8 mouse cellular contexts compared by ENCODE assay signal in the genomic region with DNA sequence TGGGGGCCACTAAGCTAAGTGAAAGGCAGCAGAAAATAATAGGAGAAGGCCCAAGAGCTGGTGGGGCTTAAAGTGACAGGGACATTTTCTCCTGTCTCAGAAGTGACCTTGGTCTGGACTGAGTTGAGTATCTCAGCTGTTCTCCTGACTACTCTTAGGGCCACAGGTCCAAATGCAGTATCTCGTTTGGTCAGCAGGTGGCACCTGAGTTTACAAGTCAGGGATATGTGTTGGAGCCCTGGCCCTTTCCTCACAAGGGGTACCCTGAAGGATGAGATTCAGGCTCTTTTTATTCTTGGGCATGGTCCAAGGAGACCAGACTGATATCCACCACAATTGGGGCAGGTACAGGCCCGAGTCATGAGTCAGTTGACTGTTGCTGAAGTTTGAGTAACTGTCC. TPM values are rescaled to one million over a fixed set of nuclear protein-coding genes. Genes with fewer than 3 reads are reported as not detected.
A peak's percentile ranks its signal among the peaks of the same experiment; 100 is the strongest.
DNase-seq lines count a peak whose midpoint lies in the region; ATAC-seq and TF ChIP-seq lines count a peak whose summit lies in the region.

No protein-coding gene starts in this region.

- no peak overlapping the region for H3K27ac ChIP-seq in kidney, embryonic 15.5 days
- no peak overlapping the region for H3K27ac ChIP-seq in limb, embryonic 14.5 days (replicated peaks; ENCODE audit: low read depth, low read length)
- H3K27ac ChIP-seq in neural tube, embryonic 11.5 days (ENCODE audit: low read depth, low read length) = no peak overlapping the region

- 39% methylated on average over 2 of the region's 2 CpGs for WGBS in kidney, embryonic 15.5 days
- 27% methylated on average over 2 of the region's 2 CpGs for WGBS in limb, embryonic 14.5 days
- WGBS in neural tube, embryonic 11.5 days = 23% methylated on average over 2 of the region's 2 CpGs

- peak; percentile 57 for ATAC-seq in kidney, embryonic 15.5 days (replicated peaks; ENCODE audit: low FRiP score)
- no peak for ATAC-seq in limb, embryonic 14.5 days (ENCODE audit: low FRiP score, low read depth)
- ATAC-seq in neural tube, embryonic 11.5 days (ENCODE audit: insufficient read depth, low FRiP score, low TSS enrichment) = peak; percentile 56; the same call in 1 of the 2 replicates

- no peak overlapping the region for H3K4me2 ChIP-seq in kidney, embryonic 15.5 days
- no peak overlapping the region for H3K4me2 ChIP-seq in limb, embryonic 14.5 days (replicated peaks; ENCODE audit: low read depth, low read length, severe bottlenecking)
- H3K4me2 ChIP-seq in neural tube, embryonic 11.5 days (ENCODE audit: low read depth) = no peak overlapping the region

- H3K36me3 ChIP-seq in kidney, embryonic 15.5 days = peaks cover 16% of the 10 kb centered on the region
- H3K36me3 ChIP-seq in limb, embryonic 14.5 days (ENCODE audit: control insufficient read depth, insufficient read depth, low read length) = peaks cover 7% of the 10 kb centered on the region; the same call in 1 of the 2 replicates
- H3K36me3 ChIP-seq in neural tube, embryonic 11.5 days (ENCODE audit: control insufficient read depth, insufficient read depth, low read length) = no peaks in the 10 kb centered on the region

- TF ChIP-seq POLR2A in limb, embryonic 14.5 days (IDR thresholded peaks at IDR 0.05; ENCODE audit: borderline replicate concordance, extremely low read depth, insufficient read depth, insufficient read length) = no peak

- DNase-seq in CD4-positive helper T cell, adult 2 months (ENCODE audit: low read depth, low spot score) = peak; percentile 55
- peak; percentile 43 to 53 for DNase-seq in adrenal gland, adult 18-20 months (ENCODE audit: low spot score in 2 of 2)
- peak; percentile 81 for DNase-seq in embryo, embryonic 10.5 days (ENCODE audit: low spot score)
- peak; percentile 48 for DNase-seq in heart, adult 8-10 months (ENCODE audit: low spot score)
- peak; percentile 35 for DNase-seq in limb, embryonic 14.5 days (ENCODE audit: low spot score)
- DNase-seq in neural tube, embryonic 11.5 days (ENCODE audit: low spot score) = peak; percentile 73
- DNase-seq in thymus, postnatal 36 days = peak; percentile 52 to 61

- H3K9me3 ChIP-seq in kidney, embryonic 15.5 days (replicated peaks) = no peaks in the 10 kb centered on the region
- no peaks in the 10 kb centered on the region for H3K9me3 ChIP-seq in limb, embryonic 14.5 days (ENCODE audit: control insufficient read depth, low read length)
- H3K9me3 ChIP-seq in neural tube, embryonic 11.5 days (ENCODE audit: control insufficient read depth, low read length) = no peaks in the 10 kb centered on the region

- H3K9ac ChIP-seq in kidney, embryonic 15.5 days = no peak overlapping the region
- H3K9ac ChIP-seq in limb, embryonic 14.5 days (ENCODE audit: low read depth, low read length, severe bottlenecking) = no peak overlapping the region
- no peak overlapping the region for H3K9ac ChIP-seq in neural tube, embryonic 11.5 days (ENCODE audit: low read length)

- H3K4me3 ChIP-seq in kidney, embryonic 15.5 days (replicated peaks) = no peak overlapping the region
- H3K4me3 ChIP-seq in limb, embryonic 14.5 days (replicated peaks; ENCODE audit: low read length) = no peak overlapping the region
- H3K4me3 ChIP-seq in neural tube, embryonic 11.5 days (ENCODE audit: low read depth, low read length) = no peak overlapping the region

- H3K27me3 ChIP-seq in kidney, embryonic 15.5 days = no peaks in the 10 kb centered on the region
- H3K27me3 ChIP-seq in limb, embryonic 14.5 days (ENCODE audit: control insufficient read depth, insufficient read depth, low read length) = no peaks in the 10 kb centered on the region
- H3K27me3 ChIP-seq in neural tube, embryonic 11.5 days (ENCODE audit: control insufficient read depth, insufficient read depth, low read length) = no peaks in the 10 kb centered on the region

- peaks cover 6% of the 10 kb centered on the region; the same call in 1 of the 2 replicates for H3K4me1 ChIP-seq in kidney, embryonic 15.5 days
- no peaks in the 10 kb centered on the region for H3K4me1 ChIP-seq in limb, embryonic 14.5 days (ENCODE audit: control insufficient read depth, insufficient read depth, low read length)
- peaks cover 6% of the 10 kb centered on the region for H3K4me1 ChIP-seq in neural tube, embryonic 11.5 days (ENCODE audit: control insufficient read depth, insufficient read depth, low read length)

RNA-seq across cellular contexts. Expression of a gene that starts 44.8 kb away (rescaled TPM):
- total RNA-seq in adrenal gland, adult 18-20 months (2021) = 10 to 100 TPM; 18.7 to 19.1 TPM
- total RNA-seq in heart, adult 8-10 months (2022) = 10 to 100 TPM; 23.7 to 31.6 (median 28.6) TPM
- 21.6 and 21.8 TPM in 2 replicates for polyA plus RNA-seq in kidney, embryonic 15.5 days (2015; fragmentation: Nextera tagmentation; extraction: Ambion mirVana)
- polyA plus RNA-seq in limb, embryonic 14.5 days (2012; rRNA removed) = 26.7 and 33.0 TPM in 2 replicates
- polyA plus RNA-seq in limb, embryonic 14.5 days (2014; fragmentation: Nextera tagmentation; extraction: Ambion mirVana) = 16.2 and 20.6 TPM in 2 replicates
- polyA plus RNA-seq in neural tube, embryonic 11.5 days (2014; fragmentation: Nextera tagmentation; extraction: Ambion mirVana) = 14.3 and 17.1 TPM in 2 replicates
